Mouse (Mus musculus): ENCODE measurements around the gene Cd300lb. TPM values are rescaled to one million over a fixed set of nuclear protein-coding genes. Genes with fewer than 3 reads are reported as not detected.

Gene Cd300lb
- 0.39 and 0.54 TPM in 2 replicates for polyA plus RNA-seq (2014; fragmentation: Nextera tagmentation; extraction: Ambion mirVana)

DNA sequence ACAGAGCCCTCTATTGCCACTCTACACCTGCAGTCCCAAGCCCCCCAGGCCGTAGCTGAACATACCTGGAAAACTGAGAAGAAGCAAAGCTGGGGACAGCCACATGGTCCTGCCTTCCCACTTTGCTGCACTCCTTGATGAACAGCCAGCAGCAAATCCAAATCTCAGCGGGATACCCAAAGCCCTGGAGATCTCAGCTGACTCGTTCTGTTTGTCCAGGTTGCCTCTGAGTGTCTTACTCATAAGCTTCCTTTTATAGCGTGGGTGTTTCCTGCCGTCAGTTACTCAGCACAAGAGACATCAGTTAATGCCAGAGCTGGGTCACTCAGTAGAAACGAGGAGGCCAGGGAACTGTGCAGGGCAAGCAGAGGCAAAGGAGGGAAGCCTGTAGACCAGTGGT, at the start of gene Cd300lb:
Gene Cd300lb (minus strand): TSS at position 243 of the 400 bp plus-strand sequence.
- H3K4me1 ChIP-seq (ENCODE audit: control insufficient read depth in 2 of 2, insufficient read depth in 2 of 2, low read length in 2 of 2), result peaks cover 4 to 12% of the 10 kb centered on the region in 2 experiments; a peak in 3 of 4 replicates
- WGBS, result 25% methylated on average over 6 of the region's 6 CpGs
- H3K27ac ChIP-seq (replicated peaks in 1 of 2; ENCODE audit: control insufficient read depth in 1 of 2, insufficient read depth in 1 of 2, low read depth in 2 of 2, low read length in 2 of 2), result no peak within 1 kb of the TSS
- H3K9ac ChIP-seq (ENCODE audit: low read length), result no peak within 1 kb of the TSS
- no peak within 1 kb of the TSS for H3K4me2 ChIP-seq (ENCODE audit: low read length)
- H3K36me3 ChIP-seq (ENCODE audit: control insufficient read depth, insufficient read depth, low read length), result no peaks in the 10 kb centered on the region
- H3K4me3 ChIP-seq (ENCODE audit: control insufficient read depth in 1 of 2, insufficient read depth in 1 of 2, low read depth in 1 of 2, low read length in 2 of 2), result no peak within 1 kb of the TSS
- no peaks in the 10 kb centered on the region for H3K9me3 ChIP-seq (ENCODE audit: control insufficient read depth, low read length)
- no peak for ATAC-seq (ENCODE audit: insufficient number of reproducible peaks, insufficient read depth, low FRiP score, low read depth)
- no peaks in the 10 kb centered on the region for H3K27me3 ChIP-seq (ENCODE audit: control insufficient read depth, insufficient read depth, low read length)

DNA sequence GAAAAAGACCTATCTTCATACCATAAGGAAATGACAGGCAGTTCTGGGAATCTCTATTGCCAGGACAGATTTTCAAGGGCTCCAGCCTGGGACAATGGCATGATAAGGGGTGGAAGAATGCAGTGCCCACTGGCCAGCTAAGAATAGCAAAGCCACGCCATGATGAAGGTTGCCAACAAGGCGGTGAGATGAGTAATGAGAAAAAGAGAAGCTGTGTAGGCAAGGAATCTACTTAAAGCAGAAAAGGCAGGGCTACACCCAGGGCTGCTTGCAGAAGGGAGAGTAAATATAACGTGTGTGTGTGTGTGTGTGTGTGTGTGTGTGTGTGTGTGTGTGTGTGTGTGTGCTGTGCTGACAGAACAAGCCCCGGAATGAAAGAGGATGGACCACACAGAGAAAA, 47.7 kb upstream of the Cd300lb start:
- no peak overlapping the region for H3K27ac ChIP-seq (replicated peaks in 1 of 2; ENCODE audit: control insufficient read depth in 1 of 2, insufficient read depth in 1 of 2, low read depth in 2 of 2, low read length in 2 of 2)
- no peak overlapping the region for H3K4me2 ChIP-seq (ENCODE audit: low read length)
- WGBS, result 58% methylated on average over 4 of the region's 4 CpGs
- no peak for ATAC-seq (ENCODE audit: insufficient number of reproducible peaks, insufficient read depth, low FRiP score, low read depth)
- peaks cover 17% of the 10 kb centered on the region for H3K9me3 ChIP-seq (ENCODE audit: control insufficient read depth, low read length)
- H3K4me3 ChIP-seq (ENCODE audit: control insufficient read depth in 1 of 2, insufficient read depth in 1 of 2, low read depth in 1 of 2, low read length in 2 of 2), result no peak overlapping the region
- H3K9ac ChIP-seq (ENCODE audit: low read length), result no peak overlapping the region
- H3K36me3 ChIP-seq (ENCODE audit: control insufficient read depth, insufficient read depth, low read length), result no peaks in the 10 kb centered on the region
- H3K27me3 ChIP-seq (ENCODE audit: control insufficient read depth, insufficient read depth, low read length), result no peaks in the 10 kb centered on the region
- no peaks in the 10 kb centered on the region for H3K4me1 ChIP-seq (ENCODE audit: control insufficient read depth in 2 of 2, insufficient read depth in 2 of 2, low read length in 2 of 2)

DNA sequence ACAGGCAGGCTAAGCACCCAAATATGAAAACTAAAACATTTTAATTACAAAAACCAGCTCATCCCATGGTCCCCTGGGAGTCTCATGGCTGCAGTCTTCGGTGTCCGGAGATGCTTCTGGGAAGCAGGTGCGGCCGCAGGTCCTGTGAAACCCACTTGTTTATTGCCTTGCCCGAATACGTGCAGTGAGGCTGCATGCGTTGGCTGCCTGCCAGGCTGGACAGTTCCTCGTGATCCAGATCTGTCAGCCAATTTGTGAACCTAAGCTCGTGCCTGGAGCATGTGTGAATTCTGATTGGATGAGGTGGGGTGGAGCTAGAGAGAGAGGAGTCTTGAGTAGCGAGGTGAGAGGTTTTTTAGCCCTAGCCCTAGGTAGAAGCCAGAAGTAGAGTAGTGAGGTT, 38.5 kb upstream of the Cd300lb start:
- Histone ChIP-seq H3K27me3 (ENCODE audit: control insufficient read depth, insufficient read depth, low read length) (no peaks in the 10 kb centered on the region), H3K4me3 (ENCODE audit: control insufficient read depth in 1 of 2, insufficient read depth in 1 of 2, low read depth in 1 of 2, low read length in 2 of 2) (no peak overlapping the region), H3K27ac (replicated peaks in 1 of 2; ENCODE audit: control insufficient read depth in 1 of 2, insufficient read depth in 1 of 2, low read depth in 2 of 2, low read length in 2 of 2) (no peak overlapping the region), H3K4me1 (ENCODE audit: control insufficient read depth in 2 of 2, insufficient read depth in 2 of 2, low read length in 2 of 2) (no peaks in the 10 kb centered on the region), H3K9ac (ENCODE audit: low read length) (no peak overlapping the region), H3K4me2 (ENCODE audit: low read length) (no peak overlapping the region), H3K36me3 (ENCODE audit: control insufficient read depth, insufficient read depth, low read length) (no peaks in the 10 kb centered on the region), H3K9me3 (ENCODE audit: control insufficient read depth, low read length) (peaks cover 21% of the 10 kb centered on the region)
- WGBS, result 76% methylated on average over 10 of the region's 10 CpGs
- ATAC-seq (ENCODE audit: insufficient number of reproducible peaks, insufficient read depth, low FRiP score, low read depth), result no peak

DNA sequence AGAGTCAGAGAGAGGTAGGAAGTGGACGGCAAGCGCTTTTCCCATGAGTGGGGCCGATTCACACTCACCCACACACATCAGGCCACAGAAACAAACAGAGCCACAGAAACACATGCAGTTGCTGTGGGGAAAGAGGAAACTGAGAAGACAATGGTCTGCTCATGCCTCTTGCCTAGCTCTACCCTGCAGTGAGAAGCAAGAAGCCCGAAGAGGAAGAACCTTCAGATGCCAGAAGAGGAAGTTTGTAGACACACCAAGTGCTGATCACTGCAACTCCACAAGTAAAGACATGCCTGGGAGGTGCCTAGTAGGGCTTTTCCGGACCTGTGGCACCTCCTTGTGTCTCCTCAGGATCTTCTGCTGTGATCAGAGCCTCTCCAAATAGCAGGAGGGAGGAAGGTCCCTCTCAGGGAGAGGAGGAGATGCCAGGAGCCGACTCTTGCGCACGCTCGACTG, 34.6 kb upstream of the Cd300lb start, which contains the start of gene Cd300c:
Gene Cd300c (minus strand): TSS at position 406 of the 456 bp plus-strand sequence.
- no peak within 1 kb of the TSS for H3K4me2 ChIP-seq (ENCODE audit: low read length)
- no peak for ATAC-seq (ENCODE audit: insufficient number of reproducible peaks, insufficient read depth, low FRiP score, low read depth)
- no peaks in the 10 kb centered on the region for H3K36me3 ChIP-seq (ENCODE audit: control insufficient read depth, insufficient read depth, low read length)
- peaks cover 0 to 4% of the 10 kb centered on the region in 2 experiments; a peak in 1 of 4 replicates for H3K4me1 ChIP-seq (ENCODE audit: control insufficient read depth in 2 of 2, insufficient read depth in 2 of 2, low read length in 2 of 2)
- no peak within 1 kb of the TSS for H3K9ac ChIP-seq (ENCODE audit: low read length)
- H3K4me3 ChIP-seq (ENCODE audit: control insufficient read depth in 1 of 2, insufficient read depth in 1 of 2, low read depth in 1 of 2, low read length in 2 of 2), result no peak within 1 kb of the TSS
- H3K9me3 ChIP-seq (ENCODE audit: control insufficient read depth, low read length), result peaks cover 9% of the 10 kb centered on the region
- H3K27me3 ChIP-seq (ENCODE audit: control insufficient read depth, insufficient read depth, low read length), result no peaks in the 10 kb centered on the region
- H3K27ac ChIP-seq (replicated peaks in 1 of 2; ENCODE audit: control insufficient read depth in 1 of 2, insufficient read depth in 1 of 2, low read depth in 2 of 2, low read length in 2 of 2), result no peak within 1 kb of the TSS
- WGBS, result 81% methylated on average over 9 of the region's 9 CpGs

DNA sequence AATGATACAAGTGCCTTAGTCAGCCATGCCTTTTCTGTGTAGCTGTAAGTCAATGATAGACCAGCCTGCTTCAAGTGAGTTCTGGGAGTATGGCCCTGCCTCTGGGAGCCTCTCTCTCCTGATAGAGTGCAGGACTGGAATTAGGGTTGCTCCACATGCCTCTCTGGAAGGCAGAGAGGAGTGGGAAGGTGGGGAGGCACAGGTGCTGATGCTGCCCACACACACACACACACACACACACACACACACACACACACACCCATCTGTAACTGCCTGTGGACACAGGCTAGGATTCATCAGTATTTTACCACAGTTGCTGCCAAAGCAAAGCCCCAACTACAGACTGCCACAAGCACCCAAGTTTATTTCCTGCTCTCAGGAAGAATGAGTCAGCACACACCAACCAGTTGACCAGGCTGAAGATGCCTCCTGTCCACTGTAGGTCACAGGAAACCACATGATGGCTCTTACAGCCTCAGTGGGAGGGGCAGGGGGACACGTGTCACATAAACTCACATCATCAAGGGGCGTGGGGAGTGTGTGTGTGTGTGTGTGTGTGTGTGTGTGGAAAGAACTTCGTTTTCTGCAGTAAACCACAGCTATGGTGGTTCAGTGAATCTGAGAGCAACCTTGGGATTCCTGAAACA, 31.1 kb upstream of the Cd300lb start:
- ATAC-seq (ENCODE audit: insufficient number of reproducible peaks, insufficient read depth, low FRiP score, low read depth), result 0 out of 2 replicates have a peak, but pooled peaks have one; percentile 31
- peak overlapping the region in 1 of 2 experiments; percentile 5; a peak in 1 of 4 replicates for H3K27ac ChIP-seq (replicated peaks in 1 of 2; ENCODE audit: control insufficient read depth in 1 of 2, insufficient read depth in 1 of 2, low read depth in 2 of 2, low read length in 2 of 2)
- peaks cover 0 to 4% of the 10 kb centered on the region in 2 experiments; a peak in 1 of 4 replicates for H3K4me1 ChIP-seq (ENCODE audit: control insufficient read depth in 2 of 2, insufficient read depth in 2 of 2, low read length in 2 of 2)
- no peaks in the 10 kb centered on the region for H3K36me3 ChIP-seq (ENCODE audit: control insufficient read depth, insufficient read depth, low read length)
- H3K27me3 ChIP-seq (ENCODE audit: control insufficient read depth, insufficient read depth, low read length), result no peaks in the 10 kb centered on the region
- H3K4me2 ChIP-seq (ENCODE audit: low read length), result no peak overlapping the region
- WGBS, result 41% methylated on average over 3 of the region's 3 CpGs
- H3K9me3 ChIP-seq (ENCODE audit: control insufficient read depth, low read length), result no peaks in the 10 kb centered on the region
- no peak overlapping the region for H3K4me3 ChIP-seq (ENCODE audit: control insufficient read depth in 1 of 2, insufficient read depth in 1 of 2, low read depth in 1 of 2, low read length in 2 of 2)
- no peak overlapping the region for H3K9ac ChIP-seq (ENCODE audit: low read length)

DNA sequence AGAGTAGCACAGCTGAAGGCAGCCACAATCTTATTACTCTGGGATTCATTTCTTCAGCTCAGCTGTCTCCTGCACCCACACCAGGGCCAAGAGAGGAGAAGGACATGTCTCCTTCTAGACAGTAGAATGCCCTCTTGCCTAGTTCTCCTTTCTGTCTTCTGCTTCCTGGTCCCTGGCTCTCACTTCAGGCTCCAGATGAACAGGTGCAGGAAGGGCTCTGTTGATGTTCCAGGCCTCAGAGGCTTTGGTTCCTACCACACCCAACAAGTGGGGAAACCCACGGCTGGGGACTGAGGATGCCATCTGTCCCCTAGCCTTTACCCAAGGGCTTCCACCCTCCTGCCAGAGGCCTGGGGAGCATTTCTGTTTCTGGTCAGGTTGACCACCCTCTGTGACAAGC, 26.2 kb upstream of the Cd300lb start:
- Histone ChIP-seq H3K27ac (replicated peaks in 1 of 2; ENCODE audit: control insufficient read depth in 1 of 2, insufficient read depth in 1 of 2, low read depth in 2 of 2, low read length in 2 of 2) (no peak overlapping the region), H3K9me3 (ENCODE audit: control insufficient read depth, low read length) (no peaks in the 10 kb centered on the region), H3K36me3 (ENCODE audit: control insufficient read depth, insufficient read depth, low read length) (no peaks in the 10 kb centered on the region), H3K4me2 (ENCODE audit: low read length) (no peak overlapping the region), H3K4me3 (ENCODE audit: control insufficient read depth in 1 of 2, insufficient read depth in 1 of 2, low read depth in 1 of 2, low read length in 2 of 2) (no peak overlapping the region), H3K27me3 (ENCODE audit: control insufficient read depth, insufficient read depth, low read length) (no peaks in the 10 kb centered on the region), H3K4me1 (ENCODE audit: control insufficient read depth in 2 of 2, insufficient read depth in 2 of 2, low read length in 2 of 2) (peaks cover 0 to 1% of the 10 kb centered on the region in 2 experiments; a peak in 1 of 4 replicates), H3K9ac (ENCODE audit: low read length) (no peak overlapping the region)
- WGBS, result 68% methylated on average over 1 of the region's 1 CpGs
- no peak for ATAC-seq (ENCODE audit: insufficient number of reproducible peaks, insufficient read depth, low FRiP score, low read depth)

DNA sequence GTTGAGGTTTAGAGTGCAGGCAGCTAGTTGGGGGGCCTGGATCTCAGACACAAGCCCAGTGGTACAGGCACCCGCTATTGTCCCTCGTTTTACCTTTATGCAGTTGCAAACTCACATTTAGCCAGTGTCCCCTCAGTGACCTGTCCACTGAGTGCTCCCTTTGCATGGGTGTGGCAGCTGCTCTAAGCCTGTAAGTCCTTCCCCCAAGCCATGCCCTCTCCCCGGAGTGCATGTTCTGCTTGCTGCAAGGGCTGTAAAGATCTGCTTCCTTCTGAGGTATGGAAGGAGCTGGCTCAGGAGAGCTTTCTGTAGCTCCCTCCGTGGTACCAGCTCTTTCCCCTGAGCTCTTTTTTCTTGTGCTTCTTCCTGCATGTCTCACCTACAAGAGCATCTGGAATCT, 595 bp downstream of the Cd300lb start:
- Histone ChIP-seq H3K27me3 (ENCODE audit: control insufficient read depth, insufficient read depth, low read length) (no peaks in the 10 kb centered on the region), H3K9me3 (ENCODE audit: control insufficient read depth, low read length) (no peaks in the 10 kb centered on the region), H3K9ac (ENCODE audit: low read length) (no peak overlapping the region), H3K4me1 (ENCODE audit: control insufficient read depth in 2 of 2, insufficient read depth in 2 of 2, low read length in 2 of 2) (peaks cover 9 to 17% of the 10 kb centered on the region in 2 experiments), H3K4me2 (ENCODE audit: low read length) (no peak overlapping the region), H3K27ac (replicated peaks in 1 of 2; ENCODE audit: control insufficient read depth in 1 of 2, insufficient read depth in 1 of 2, low read depth in 2 of 2, low read length in 2 of 2) (no peak overlapping the region), H3K36me3 (ENCODE audit: control insufficient read depth, insufficient read depth, low read length) (no peaks in the 10 kb centered on the region), H3K4me3 (ENCODE audit: control insufficient read depth in 1 of 2, insufficient read depth in 1 of 2, low read depth in 1 of 2, low read length in 2 of 2) (no peak overlapping the region)
- WGBS, result 56% methylated on average over 4 of the region's 4 CpGs
- ATAC-seq (ENCODE audit: insufficient number of reproducible peaks, insufficient read depth, low FRiP score, low read depth), result no peak
